Mouse (Mus musculus) frontal cortex, adult (tissue): ENCODE results near the gene Nr2c2ap.
A peak's percentile ranks its signal among the peaks of the same experiment; 100 is the strongest.

Experiments used
- ATAC-seq: cut with Nextera tagmentation; 2 replicates; pipeline ENCODE4 v1.9.2; 2017; ENCODE audit warnings: mild to moderate bottlenecking, moderate library complexity, mixed read lengths; ENCODE audit not compliant: low TSS enrichment

Gene Nr2c2ap

DNA sequence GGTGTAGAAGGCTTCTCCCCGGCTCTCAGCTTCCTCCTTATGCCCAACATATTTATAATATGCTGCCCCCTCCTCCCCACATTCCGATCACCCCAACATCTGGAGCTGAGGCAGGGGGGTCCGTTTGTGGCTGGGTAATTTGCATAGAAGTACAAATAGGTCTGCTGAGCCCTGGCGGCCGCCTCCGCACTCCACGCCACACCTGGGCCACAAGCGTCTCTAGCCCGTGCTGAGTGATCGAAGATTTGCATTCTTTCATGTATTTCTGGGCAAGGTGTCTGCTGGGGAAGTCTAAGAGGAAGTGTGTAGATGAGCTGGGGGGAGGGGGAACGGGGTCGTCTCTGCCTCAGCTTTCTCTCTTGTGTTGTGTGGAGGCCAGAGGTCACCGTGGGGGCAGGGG lies 28.9 kb downstream of the Nr2c2ap start:
- ATAC-seq = no peak

DNA sequence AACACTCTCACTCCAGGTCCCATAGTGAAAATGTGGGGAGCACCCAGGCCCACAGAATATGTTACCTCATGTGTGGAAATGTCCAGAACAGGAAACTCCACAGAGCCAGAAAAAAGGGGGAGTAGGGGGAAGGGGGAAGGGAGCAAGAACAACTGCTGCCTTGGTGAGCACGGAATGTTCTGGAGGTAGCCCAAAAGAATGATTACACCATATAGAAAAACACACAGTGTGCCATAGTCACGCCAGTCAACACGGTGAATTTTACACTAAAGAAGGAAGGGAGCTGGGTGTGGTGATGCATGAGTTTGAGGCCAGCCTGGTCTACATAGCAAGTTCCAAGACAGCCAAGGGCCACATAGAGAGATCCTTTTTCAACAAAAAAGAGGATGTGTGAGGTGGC lies 32.2 kb downstream of the Nr2c2ap start:
- ATAC-seq = no peak

DNA sequence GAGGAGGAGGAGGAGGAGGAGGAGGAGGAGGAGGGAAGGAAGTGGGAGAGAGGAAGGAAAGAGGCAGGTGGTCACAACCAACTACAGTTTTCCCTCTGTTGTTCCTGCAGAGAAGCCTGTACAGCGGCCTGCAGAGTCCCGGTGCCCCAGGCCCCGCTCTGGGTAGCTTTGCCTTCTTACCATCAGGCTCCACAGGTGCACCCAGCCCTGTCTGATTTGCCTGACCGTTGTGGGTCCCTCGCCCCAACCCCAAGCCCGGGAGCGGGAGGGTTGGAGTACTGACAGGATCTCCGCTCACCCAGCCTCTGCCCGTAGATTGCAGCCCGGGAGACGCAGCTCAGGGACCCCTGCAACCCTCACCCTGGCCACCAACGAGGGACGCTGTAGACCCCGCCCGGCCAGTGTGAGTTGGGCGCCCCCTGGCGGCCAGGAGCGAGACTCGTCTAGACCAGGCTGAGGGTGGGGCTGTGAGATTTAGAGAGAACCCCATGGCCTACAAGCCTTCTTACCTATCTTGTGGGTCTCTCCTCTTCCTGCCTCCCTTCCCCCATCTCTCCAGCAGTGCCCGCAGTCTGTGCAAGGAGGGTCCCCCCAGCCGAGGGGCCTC lies 35.5 kb downstream of the Nr2c2ap start:
- peak; percentile 66 for ATAC-seq

DNA sequence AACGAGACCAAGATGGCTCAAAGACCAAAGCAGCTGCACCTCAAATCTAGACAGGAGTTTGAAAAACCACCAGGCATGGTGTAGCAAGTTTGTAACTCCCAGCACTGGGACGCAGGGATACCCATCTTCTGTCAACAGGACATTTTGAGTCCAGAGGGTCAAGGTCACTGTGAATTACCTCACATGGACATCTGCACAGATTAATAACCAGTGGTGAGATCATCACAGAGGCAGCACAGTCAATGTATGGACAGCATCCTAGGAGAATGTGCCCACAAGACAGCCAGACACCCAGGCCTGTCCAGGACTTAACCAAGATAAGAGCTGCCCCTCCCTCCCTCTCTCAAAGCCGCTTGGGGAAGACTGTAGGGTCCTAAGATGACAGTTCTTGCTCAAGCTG lies 39.0 kb downstream of the Nr2c2ap start:
- no peak for ATAC-seq

DNA sequence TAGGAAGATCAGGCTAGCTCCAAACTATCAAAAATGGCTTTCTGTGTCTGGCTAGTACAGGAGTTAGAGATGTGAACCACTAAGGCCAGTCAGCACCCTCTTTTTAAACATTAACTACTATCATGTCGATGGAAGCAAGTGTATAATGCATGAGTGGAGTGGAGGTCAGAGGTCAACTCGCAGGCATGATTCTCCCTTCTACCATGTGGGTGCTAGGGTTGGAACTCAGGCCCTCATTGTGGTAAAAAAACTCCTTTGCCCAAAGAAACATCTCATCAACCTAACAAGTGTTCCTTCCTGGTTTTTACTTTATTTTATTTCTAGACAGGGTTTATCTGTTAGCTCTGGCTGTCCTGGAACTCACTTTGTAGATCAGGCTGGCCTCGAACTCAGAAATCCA lies 39.6 kb downstream of the Nr2c2ap start:
- no peak for ATAC-seq

DNA sequence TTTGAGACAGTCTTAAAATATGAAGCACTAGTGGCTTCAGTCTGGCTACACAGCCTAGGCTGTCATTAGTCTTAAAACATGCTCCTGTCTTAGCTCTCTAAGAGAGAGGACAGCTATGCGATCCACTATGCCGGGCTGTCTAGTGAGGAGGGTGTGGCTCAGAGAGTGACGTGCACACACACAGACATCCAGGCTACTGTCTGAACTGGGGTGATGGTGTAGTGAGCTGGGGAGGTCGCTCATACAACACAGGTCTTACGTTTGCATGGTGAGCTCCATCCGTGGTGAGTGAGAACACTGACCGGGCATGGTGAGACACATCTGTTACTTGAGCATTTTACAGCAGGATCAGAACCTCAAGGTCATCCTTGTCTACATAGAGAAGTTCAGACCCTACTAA lies 40.1 kb downstream of the Nr2c2ap start:
- ATAC-seq = no peak

DNA sequence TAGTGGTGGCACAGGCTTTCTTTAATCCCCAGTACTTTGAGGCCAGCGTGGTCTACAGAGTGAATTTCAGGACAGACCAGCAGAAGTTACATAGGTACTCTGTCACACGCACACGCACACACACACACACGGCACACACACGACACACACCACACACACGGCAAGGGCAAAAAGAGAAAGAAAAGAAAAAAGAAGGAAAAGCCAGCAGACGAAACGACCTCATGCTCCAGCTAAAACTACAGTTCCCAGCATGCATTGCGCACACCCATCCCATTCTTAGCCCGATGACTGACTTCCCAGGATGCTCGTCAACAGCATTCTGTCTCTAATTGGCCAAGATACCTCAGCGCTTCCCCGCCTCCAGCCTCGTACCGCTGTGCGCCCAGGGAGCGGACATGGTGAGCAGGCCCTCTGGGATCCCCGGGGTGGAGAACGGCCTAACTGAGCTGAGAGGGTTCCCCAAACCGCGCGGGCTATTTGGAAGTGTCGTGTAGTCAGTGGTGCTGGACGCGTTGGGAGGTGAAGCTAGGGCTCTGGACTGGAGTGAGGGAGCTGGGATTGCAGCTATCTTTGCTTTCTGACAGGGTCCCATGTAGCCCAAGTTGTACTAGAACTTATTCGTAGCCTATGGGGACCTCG lies 41.0 kb downstream of the Nr2c2ap start, which contains the start of gene Tmem161a:
Gene Tmem161a (plus strand): TSS at position 314 of the 639 bp plus-strand sequence.
- ATAC-seq = peak; percentile 98

DNA sequence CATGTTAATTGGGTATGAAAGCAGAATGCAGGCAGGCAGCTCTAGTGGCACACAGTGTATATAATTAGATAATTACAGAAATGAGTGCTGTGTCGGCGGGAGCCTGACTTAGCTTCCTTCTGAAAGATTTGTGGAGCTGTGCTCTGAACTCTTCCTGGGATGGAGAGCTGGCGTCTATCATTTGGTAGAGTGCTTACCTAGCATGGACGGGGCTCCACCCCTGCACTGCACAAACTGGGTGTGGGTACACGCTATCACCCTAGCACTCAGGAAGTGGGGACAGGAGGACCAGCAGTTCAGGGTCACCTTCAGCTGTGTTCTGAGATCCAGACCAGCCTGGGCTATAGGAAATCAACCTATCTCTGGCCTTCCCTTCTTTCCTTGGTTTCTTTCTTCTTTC lies 42.2 kb downstream of the Nr2c2ap start:
- ATAC-seq = no peak

DNA sequence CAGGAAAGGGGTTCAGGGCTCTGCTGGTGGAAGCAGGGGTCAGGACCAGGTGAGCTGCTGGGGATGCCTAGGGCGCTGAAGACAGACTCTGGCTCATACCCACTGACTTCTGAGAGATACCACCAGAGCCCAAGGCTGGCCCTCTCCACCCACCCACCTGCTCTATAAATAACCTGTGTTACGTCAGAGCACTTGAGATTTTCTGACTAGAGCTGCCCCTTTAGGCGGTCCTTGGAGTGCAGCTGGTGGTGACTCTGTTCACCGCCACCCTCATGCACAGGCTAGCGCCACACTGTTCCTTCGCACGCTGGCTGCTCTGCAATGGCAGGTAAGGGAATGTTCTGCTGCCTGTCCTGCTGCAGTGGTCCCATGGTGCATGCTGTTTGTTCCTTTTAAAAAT lies 42.9 kb downstream of the Nr2c2ap start:
- peak; percentile 10; the same call in 1 of the 2 replicates for ATAC-seq

DNA sequence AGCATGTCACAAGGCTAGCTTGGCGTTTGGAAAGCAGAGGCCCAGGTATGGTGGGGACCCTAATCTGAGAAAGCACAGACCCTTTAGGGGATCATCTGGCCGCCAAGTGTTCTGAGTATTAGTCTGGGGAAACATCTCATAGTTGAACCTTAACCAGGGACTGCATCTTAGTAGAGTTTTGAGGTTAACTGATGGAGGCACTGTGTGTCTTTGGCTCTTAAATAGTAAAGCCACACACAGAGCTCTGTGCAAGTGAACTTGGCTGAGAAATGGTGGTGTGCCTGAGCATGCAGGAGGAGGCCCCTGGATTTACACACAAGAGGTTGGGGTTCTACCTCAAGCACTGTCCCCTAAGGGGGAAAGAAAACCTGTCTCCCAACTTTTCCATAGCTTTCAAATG lies 47.1 kb downstream of the Nr2c2ap start:
- ATAC-seq = no peak

DNA sequence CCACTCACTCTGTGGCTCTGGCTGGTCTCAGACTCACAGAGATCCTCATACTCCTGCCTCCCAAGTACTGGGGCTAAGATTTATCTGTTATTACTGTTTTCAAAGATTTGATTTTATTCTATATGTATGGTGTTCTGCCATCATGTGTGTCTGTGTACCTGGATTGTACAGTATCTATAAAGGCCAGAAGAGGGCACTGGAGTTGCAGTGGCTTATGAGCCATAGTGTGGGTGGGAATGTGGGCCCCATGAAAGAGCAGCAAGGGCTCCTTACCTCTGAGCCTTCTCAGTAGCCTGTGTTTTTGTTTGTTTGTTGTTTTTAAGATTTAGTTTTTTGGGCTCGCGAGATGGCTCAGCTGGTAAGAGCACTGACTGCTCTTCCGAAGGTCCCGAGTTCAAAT lies 47.9 kb downstream of the Nr2c2ap start:
- no peak for ATAC-seq

DNA sequence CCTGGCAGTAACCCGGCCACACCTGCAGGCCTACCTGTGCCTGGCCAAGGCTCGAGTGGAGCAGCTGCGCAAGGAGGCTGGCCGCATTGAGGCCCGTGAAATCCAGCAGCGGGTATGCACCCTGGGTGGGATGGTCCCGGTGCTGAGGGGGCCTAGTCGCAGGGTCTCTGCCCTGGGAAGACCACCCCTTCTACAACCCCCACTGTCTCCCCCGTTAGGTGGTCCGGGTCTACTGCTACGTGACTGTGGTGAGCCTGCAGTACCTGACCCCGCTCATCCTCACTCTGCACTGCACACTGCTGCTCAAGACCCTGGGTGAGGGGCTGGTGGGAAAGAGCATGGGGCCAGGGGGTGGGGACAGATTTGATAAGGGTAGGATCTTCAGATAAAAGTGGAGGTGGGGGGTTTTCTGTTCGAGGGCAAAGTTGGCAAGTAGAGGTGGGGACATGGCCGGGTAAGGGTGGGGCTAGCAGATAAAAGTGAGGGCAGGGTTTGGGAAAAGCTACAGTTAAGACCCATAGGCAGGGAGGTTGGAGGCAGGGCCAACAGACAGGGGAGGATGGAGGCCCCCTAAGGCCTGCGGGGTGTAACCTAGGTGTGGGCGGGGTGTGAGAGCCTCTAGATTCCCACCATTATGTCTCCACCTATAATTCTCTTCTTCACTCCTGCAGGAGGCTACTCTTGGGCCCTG lies 50.2 kb downstream of the Nr2c2ap start:
- no peak for ATAC-seq

DNA sequence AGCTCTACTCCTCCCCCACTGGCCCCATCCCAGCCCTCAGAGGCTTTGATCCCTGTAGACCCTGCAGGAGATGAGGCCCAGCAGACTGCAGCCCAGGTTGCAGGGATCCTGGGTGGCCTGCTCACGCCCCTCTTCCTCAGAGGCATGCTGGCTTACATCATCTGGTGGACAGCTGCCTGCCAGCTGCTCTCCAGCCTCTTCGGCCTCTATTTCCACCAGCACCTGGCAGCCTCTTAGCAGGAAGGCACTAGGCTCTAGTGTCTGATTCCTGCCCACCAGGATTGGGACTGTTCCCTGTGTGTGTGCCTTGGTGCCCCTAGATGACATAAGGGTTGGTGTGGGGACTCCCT lies 50.7 kb downstream of the Nr2c2ap start:
- ATAC-seq = no peak

DNA sequence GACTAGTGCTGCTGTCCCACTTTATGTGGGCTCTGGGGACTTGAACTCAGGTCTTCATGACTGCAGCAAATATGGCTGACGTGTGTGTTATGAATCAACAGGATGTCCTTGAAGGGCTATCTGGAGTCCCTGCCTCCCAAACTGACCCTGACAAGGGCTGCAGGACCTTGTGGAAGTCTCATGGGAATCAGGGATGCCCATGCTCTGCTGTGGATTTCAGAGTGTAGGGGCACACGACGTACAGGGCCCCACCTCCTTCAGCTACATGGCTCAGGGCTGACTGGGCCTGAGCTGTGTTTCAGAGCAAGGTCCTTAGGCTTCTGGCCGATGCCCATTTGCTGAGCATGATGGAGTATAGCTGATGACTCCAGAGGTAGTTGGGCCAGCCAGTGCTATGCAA lies 52.1 kb downstream of the Nr2c2ap start:
- ATAC-seq = no peak
